Mouse (Mus musculus) macrophage (primary cell): ENCODE data around the gene Musk. TPM values are rescaled to one million over a fixed set of nuclear protein-coding genes. Genes with fewer than 3 reads are reported as not detected.

Source experiments
- H3K27ac ChIP-seq: fragments of 350-480 bp; formaldehyde crosslinking; 2 replicates; pipeline ENCODE4 v1.9.0; 2021
- H3K36me3 ChIP-seq: fragments of 350-480 bp; formaldehyde crosslinking; 2 replicates; pipeline ENCODE4 v1.9.0; 2021; ENCODE audit errors: inconsistent target
- H3K4me3 ChIP-seq: fragments of 350-480 bp; formaldehyde crosslinking; 2 replicates; pipeline ENCODE4 v1.9.0; 2021; ENCODE audit errors: inconsistent target
- H3K79me2 ChIP-seq: fragments of 350-480 bp; formaldehyde crosslinking; 2 replicates; pipeline ENCODE4 v1.9.0; 2021; ENCODE audit errors: inconsistent target
- WGBS: methylation state at CpG from one replicate; pipeline ENCODE4 v1.1.7; 2026; ENCODE audit warnings: inconsistent platforms; ENCODE audit not compliant: missing documents; 5-methylcytosine and 5-hydroxymethylcytosine counted together
- polyA plus RNA-seq: library from polyadenylated mRNA; stranded (reverse); fragments of 250-400 nt; gene quantifications from 3 replicates; pipeline ENCODE4 v1.2.4, GENCODE M21; 2018; ENCODE audit warnings: inconsistent platforms

The Musk gene
- polyA plus RNA-seq, 1 experiment from 2014 or later: not detected

GRCm38 (mm10) chr4:58288753-58289152 lies 3.0 kb downstream of the Musk start:
- Histone ChIP-seq H3K4me3 (no peak overlapping the region), H3K79me2 (no peaks in the 10 kb centered on the region), H3K27ac (no peak overlapping the region), H3K36me3 (no peaks in the 10 kb centered on the region)
- WGBS: 58% methylated on average over 5 of the region's 5 CpGs

GRCm38 (mm10) chr4:58291828-58292227 lies 6.1 kb downstream of the Musk start:
- Histone ChIP-seq H3K4me3 (no peak overlapping the region), H3K36me3 (no peaks in the 10 kb centered on the region), H3K79me2 (no peaks in the 10 kb centered on the region), H3K27ac (no peak overlapping the region)
- 64% methylated on average over 1 of the region's 1 CpGs for WGBS

- Histone ChIP-seq H3K36me3 (no peaks in the 10 kb centered on the region), H3K79me2 (no peaks in the 10 kb centered on the region), H3K4me3 (no peak overlapping the region), H3K27ac (no peak overlapping the region)
- WGBS: 95% methylated on average over 2 of the region's 3 CpGs
Observed at GRCm38 (mm10) chr4:58293099-58293498, 7.3 kb downstream of the Musk start.

GRCm38 (mm10) chr4:58303862-58304261 lies 18.1 kb downstream of the Musk start:
- no peaks in the 10 kb centered on the region for H3K79me2 ChIP-seq
- no peak overlapping the region for H3K27ac ChIP-seq
- no peaks in the 10 kb centered on the region for H3K36me3 ChIP-seq
- 0% methylated on average over 5 of the region's 5 CpGs for WGBS
- H3K4me3 ChIP-seq: no peak overlapping the region

GRCm38 (mm10) chr4:58304564-58304963 lies 18.8 kb downstream of the Musk start:
- no peak overlapping the region for H3K27ac ChIP-seq
- no peak overlapping the region for H3K4me3 ChIP-seq
- no peaks in the 10 kb centered on the region for H3K36me3 ChIP-seq
- H3K79me2 ChIP-seq: no peaks in the 10 kb centered on the region
- 3% methylated on average over 7 of the region's 7 CpGs for WGBS

- Histone ChIP-seq H3K36me3 (no peaks in the 10 kb centered on the region), H3K27ac (no peak overlapping the region), H3K4me3 (no peak overlapping the region), H3K79me2 (no peaks in the 10 kb centered on the region)
- 92% methylated on average over 2 of the region's 2 CpGs for WGBS
Observed at GRCm38 (mm10) chr4:58307421-58307820, 21.7 kb downstream of the Musk start.

- no peaks in the 10 kb centered on the region for H3K36me3 ChIP-seq
- no peak overlapping the region for H3K4me3 ChIP-seq
- WGBS: 92% methylated on average over 1 of the region's 1 CpGs
Observed at GRCm38 (mm10) chr4:58313344-58313743, 27.6 kb downstream of the Musk start.

GRCm38 (mm10) chr4:58314942-58315508 lies 29.3 kb downstream of the Musk start:
- Histone ChIP-seq H3K27ac (no peak overlapping the region), H3K4me3 (no peak overlapping the region), H3K79me2 (no peaks in the 10 kb centered on the region), H3K36me3 (no peaks in the 10 kb centered on the region)
- WGBS: 95% methylated on average over 4 of the region's 4 CpGs

More at GRCm38 (mm10) chr4:58313344-58313743, 27.6 kb downstream of the Musk start:
- Histone ChIP-seq H3K27ac (no peak overlapping the region), H3K79me2 (no peaks in the 10 kb centered on the region)

GRCm38 (mm10) chr4:58317536-58317935 lies 31.8 kb downstream of the Musk start:
- no peak overlapping the region for H3K27ac ChIP-seq
- H3K36me3 ChIP-seq: no peaks in the 10 kb centered on the region
- no peak overlapping the region for H3K4me3 ChIP-seq
- H3K79me2 ChIP-seq: no peaks in the 10 kb centered on the region
- 28% methylated on average over 3 of the region's 3 CpGs for WGBS

GRCm38 (mm10) chr4:58320293-58320692 lies 34.5 kb downstream of the Musk start:
- 97% methylated on average over 4 of the region's 4 CpGs for WGBS

GRCm38 (mm10) chr4:58326746-58327145 lies 41.0 kb downstream of the Musk start:
- no peak overlapping the region for H3K4me3 ChIP-seq
- H3K79me2 ChIP-seq: no peaks in the 10 kb centered on the region
- no peaks in the 10 kb centered on the region for H3K36me3 ChIP-seq
- 97% methylated on average over 3 of the region's 3 CpGs for WGBS
- no peak overlapping the region for H3K27ac ChIP-seq

More at GRCm38 (mm10) chr4:58320293-58320692, 34.5 kb downstream of the Musk start:
- Histone ChIP-seq H3K79me2 (no peaks in the 10 kb centered on the region), H3K27ac (no peak overlapping the region), H3K36me3 (no peaks in the 10 kb centered on the region), H3K4me3 (no peak overlapping the region)

GRCm38 (mm10) chr4:58328231-58328630 lies 42.5 kb downstream of the Musk start:
- Histone ChIP-seq H3K4me3 (no peak overlapping the region), H3K36me3 (no peaks in the 10 kb centered on the region), H3K27ac (no peak overlapping the region), H3K79me2 (no peaks in the 10 kb centered on the region)
- WGBS: 98% methylated on average over 4 of the region's 4 CpGs

- WGBS: 89% methylated on average over 4 of the region's 4 CpGs
- Histone ChIP-seq H3K36me3 (no peaks in the 10 kb centered on the region), H3K27ac (no peak overlapping the region), H3K79me2 (no peaks in the 10 kb centered on the region), H3K4me3 (no peak overlapping the region)
Observed at GRCm38 (mm10) chr4:58330016-58330415, 44.3 kb downstream of the Musk start.

- Histone ChIP-seq H3K4me3 (no peak overlapping the region), H3K36me3 (no peaks in the 10 kb centered on the region), H3K27ac (no peak overlapping the region), H3K79me2 (no peaks in the 10 kb centered on the region)
- WGBS: 46% methylated on average over 10 of the region's 10 CpGs
Observed at GRCm38 (mm10) chr4:58330864-58331638, 45.3 kb downstream of the Musk start.

- Histone ChIP-seq H3K36me3 (no peaks in the 10 kb centered on the region), H3K4me3 (no peak overlapping the region), H3K79me2 (no peaks in the 10 kb centered on the region), H3K27ac (no peak overlapping the region)
- WGBS: 87% methylated on average over 3 of the region's 3 CpGs
Observed at GRCm38 (mm10) chr4:58332394-58332793, 46.6 kb downstream of the Musk start.
